Mouse (Mus musculus) MEL (cell line): ENCODE results near the gene Tmed1.

Experiments
- CTCF ChIP-seq, 3 experiments: IDR thresholded peaks in 2 of 3; conservative IDR thresholded peaks in 1 of 3; 2 replicates each; pipeline ENCODE4 v1.5.1; 2011 to 2012; ENCODE audit warnings: low read length in 3 of 3, low read depth in 2 of 3, mild to moderate bottlenecking in 2 of 3, improper control_type of control experiment in 1 of 3, inconsistent platforms in 1 of 3, mixed read lengths in 1 of 3, moderate library complexity in 1 of 3; ENCODE audit not compliant: control insufficient read depth in 1 of 3, insufficient read depth in 1 of 3, poor library complexity in 1 of 3, severe bottlenecking in 1 of 3
- E2F4 ChIP-seq: IDR thresholded peaks from 2 replicates; pipeline ENCODE4 v1.6.1; 2011; ENCODE audit warnings: low read depth, low read length, improper control_type of control experiment, borderline replicate concordance
- GATA1 ChIP-seq: IDR thresholded peaks from 2 replicates; pipeline ENCODE4 v1.6.1; 2011; ENCODE audit warnings: low read depth, low read length, improper control_type of control experiment
- MAZ ChIP-seq: IDR thresholded peaks from 2 replicates; pipeline ENCODE4 v1.6.1; 2012; ENCODE audit warnings: low read depth, mild to moderate bottlenecking, inconsistent platforms, low read length, improper control_type of control experiment
- MXI1 ChIP-seq: IDR thresholded peaks from 2 replicates; pipeline ENCODE4 v1.6.1; 2011; ENCODE audit warnings: mild to moderate bottlenecking, low read depth, low read length, improper control_type of control experiment
- NELFE ChIP-seq: IDR thresholded peaks from 2 replicates; pipeline ENCODE4 v1.6.1; 2011; ENCODE audit warnings: low read depth, low read length, improper control_type of control experiment
- POLR2A ChIP-seq, 2 experiments: IDR thresholded peaks; 2 replicates each; pipeline ENCODE4 v1.6.1; 2011 to 2012; ENCODE audit warnings: low read length in 2 of 2, mild to moderate bottlenecking in 2 of 2, control low read depth in 1 of 2, improper control_type of control experiment in 1 of 2, low read depth in 1 of 2, moderate library complexity in 1 of 2; ENCODE audit not compliant: control insufficient read depth in 1 of 2, insufficient read depth in 1 of 2, poor library complexity in 1 of 2
- POLR2AphosphoS2 ChIP-seq: IDR thresholded peaks from 2 replicates; pipeline ENCODE4 v1.6.1; 2011; ENCODE audit warnings: low read length, improper control_type of control experiment
- RCOR1 ChIP-seq: IDR thresholded peaks from 2 replicates; pipeline ENCODE4 v1.6.1; 2012; ENCODE audit warnings: low read depth, mild to moderate bottlenecking, inconsistent platforms, low read length, improper control_type of control experiment
- USF1 ChIP-seq: IDR thresholded peaks from 2 replicates; pipeline ENCODE4 v1.6.1; 2014; ENCODE audit warnings: low read depth, mild to moderate bottlenecking, inconsistent platforms, low read length, improper control_type of control experiment, moderate library complexity
- USF2 ChIP-seq, 2 experiments: IDR thresholded peaks; 2 replicates each; pipeline ENCODE4 v1.6.1; 2011 to 2012; ENCODE audit warnings: improper control_type of control experiment in 2 of 2, low read length in 2 of 2, borderline replicate concordance in 1 of 2, inconsistent platforms in 1 of 2, low read depth in 1 of 2, mild to moderate bottlenecking in 1 of 2; ENCODE audit not compliant: insufficient read depth in 1 of 2

DNA sequence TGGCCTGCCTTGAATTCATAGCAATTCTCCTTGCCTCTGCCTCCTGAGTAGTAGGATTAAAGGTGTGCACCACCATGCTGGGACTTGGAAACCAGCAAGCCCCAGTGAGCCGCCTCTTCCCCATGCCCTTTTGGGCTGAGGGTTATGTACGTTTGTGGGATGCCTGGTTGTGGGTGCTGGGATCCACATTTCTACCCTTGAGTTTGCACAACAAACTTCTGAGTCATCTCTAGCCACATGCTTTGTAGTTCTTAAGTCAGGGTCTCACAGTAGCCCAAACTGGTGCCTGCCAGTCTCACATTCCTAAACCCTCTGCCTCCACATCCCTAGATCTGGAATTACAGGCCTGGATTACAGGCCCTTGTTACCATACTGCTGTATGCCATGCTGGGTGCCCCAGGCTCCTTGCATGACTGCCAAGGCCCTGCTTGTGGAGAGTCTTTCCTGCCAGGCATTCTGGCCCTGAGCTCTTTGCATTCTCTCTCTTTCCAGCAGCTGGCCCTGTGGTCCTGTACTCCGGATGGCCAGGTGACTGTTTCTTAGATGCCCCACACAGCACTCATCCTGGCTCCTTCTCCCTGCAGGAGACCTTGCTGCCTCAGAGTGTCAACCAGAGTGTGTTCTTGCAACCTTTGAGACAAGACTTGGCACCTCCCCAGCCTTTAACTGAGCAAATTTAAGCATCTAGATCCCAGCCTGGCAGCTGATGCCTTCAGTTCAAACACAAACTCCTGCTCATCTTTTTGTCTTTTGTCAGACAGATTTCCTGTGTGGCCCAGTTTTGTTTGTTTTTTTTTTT lies 46.1 kb downstream of the Tmed1 start:
- TF ChIP-seq POLR2A (IDR thresholded peaks at IDR 0.05; ENCODE audit: control insufficient read depth in 1 of 2, insufficient read depth in 1 of 2, low read depth in 1 of 2, low read length in 2 of 2, poor library complexity in 1 of 2) (no peak), RCOR1 (no peak), USF2 (IDR thresholded peaks at IDR 0.05; ENCODE audit: borderline replicate concordance in 1 of 2, insufficient read depth in 1 of 2, low read depth in 1 of 2, low read length in 2 of 2) (no peak), MAZ (no peak), CTCF (IDR thresholded peaks at IDR 0.05 in 2 of 3, conservative IDR thresholded peaks at IDR 0.05 in 1 of 3; ENCODE audit: control insufficient read depth in 1 of 3, insufficient read depth in 1 of 3, low read depth in 2 of 3, low read length in 3 of 3, poor library complexity in 1 of 3, severe bottlenecking in 1 of 3) (no peak), POLR2AphosphoS2 (no peak), MXI1 (no peak), E2F4 (no peak), GATA1 (no peak), NELFE (no peak), USF1 (no peak)
